Mouse (Mus musculus): Measurements from ENCODE around the gene Tmem223.

DNA sequence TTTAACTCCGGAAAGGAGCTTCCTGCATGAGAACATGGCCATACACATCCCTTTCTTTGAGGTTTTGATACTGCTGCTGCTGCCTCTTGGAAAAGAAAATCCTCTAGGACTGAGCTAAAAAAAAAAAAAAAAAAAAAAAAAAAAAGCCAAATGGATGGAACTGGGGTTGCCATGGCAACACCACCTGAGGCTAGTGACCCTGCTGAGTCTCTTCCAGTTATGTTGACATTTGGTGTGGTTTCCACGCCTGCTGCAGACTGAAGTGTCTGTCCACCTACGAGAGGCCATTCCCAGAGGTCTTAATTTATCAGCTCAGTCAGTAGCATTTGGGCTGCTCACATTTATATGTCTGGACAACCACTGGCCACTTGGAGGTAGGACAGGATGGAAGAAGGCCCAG, 17.7 kb downstream of the Tmem223 start:
- TF ChIP-seq CTCF (conservative IDR thresholded peaks at IDR 0.05; ENCODE audit: insufficient read depth, insufficient read length, low read depth, low read length) = no peak
- no peak for TF ChIP-seq POLR2A (IDR thresholded peaks at IDR 0.05; ENCODE audit: low read depth, low read length)

Data from kidney, adult 2 months (tissue).